Mouse (Mus musculus) embryonic fibroblast, embryonic 13.5 days (primary cell): Measurements from ENCODE around the gene Nol3. TPM values are rescaled to one million over a fixed set of nuclear protein-coding genes. Genes with fewer than 3 reads are reported as not detected.
A peak's percentile ranks its signal among the peaks of the same experiment; 100 is the strongest.
"Not testable (repeated sequence)": the region's sequence is repeated elsewhere in the genome, so short reads cannot be mapped to it uniquely, and the experiment has no call there.

Source experiments
- H3K27ac ChIP-seq: 2 replicates; pipeline ENCODE4 v1.5.1; 2012; ENCODE audit warnings: low read length, control low read depth, inconsistent platforms; ENCODE audit not compliant: insufficient read depth
- H3K4me1 ChIP-seq: 2 replicates; pipeline ENCODE4 v1.6.1; 2011; ENCODE audit warnings: low read length; ENCODE audit not compliant: control insufficient read depth, insufficient read depth
- H3K4me3 ChIP-seq: 2 replicates; pipeline ENCODE4 v1.5.1; 2011; ENCODE audit warnings: mild to moderate bottlenecking, control low read depth, low read length; ENCODE audit not compliant: insufficient read depth
- CTCF ChIP-seq: IDR thresholded peaks from 2 replicates; pipeline ENCODE4 v1.5.1; 2011; ENCODE audit warnings: mild to moderate bottlenecking, control low read depth, low read length, moderate library complexity, borderline replicate concordance; ENCODE audit not compliant: insufficient read depth
- POLR2A ChIP-seq: IDR thresholded peaks from 2 replicates; pipeline ENCODE4 v1.6.1; 2011; ENCODE audit warnings: low read depth, mild to moderate bottlenecking, control low read depth, low read length, moderate library complexity
- polyA plus RNA-seq: library from polyadenylated mRNA; stranded (reverse); fragments of >200 nt; gene quantifications from 2 replicates; pipeline ENCODE4 v1.2.4, GENCODE M21; 2011; ENCODE audit warnings: low read depth; ENCODE audit not compliant: missing spikeins, insufficient read length

Nol3 gene
- polyA plus RNA-seq = 3.0 and 3.4 TPM in 2 replicates

DNA sequence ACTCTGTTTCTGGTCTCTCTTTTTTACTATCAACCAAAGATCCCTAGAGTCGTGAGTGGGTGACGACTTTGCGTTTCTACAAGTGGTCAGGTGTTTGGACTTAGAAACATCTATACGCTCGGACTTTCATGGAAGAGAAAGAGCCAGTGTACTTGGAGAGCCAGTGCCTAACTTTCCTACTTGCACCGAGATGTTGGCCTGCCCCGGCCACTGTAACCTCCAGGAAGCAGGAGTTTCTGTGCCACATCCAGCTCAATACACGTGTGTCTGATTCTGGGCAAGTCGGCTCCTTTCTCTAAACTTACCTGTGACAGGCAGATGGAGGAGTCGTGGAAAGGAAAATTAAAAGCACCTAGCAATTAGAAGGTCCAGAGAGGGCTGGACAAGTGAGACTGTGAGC, at the start of gene Nol3:
Gene Nol3 (plus strand): TSS at position 301 of the 400 bp plus-strand sequence.
- TF ChIP-seq CTCF (no peak), POLR2A (no peak)
- H3K4me1 ChIP-seq = no peaks in the 10 kb centered on the region
- H3K4me3 ChIP-seq = peak within 1 kb of the TSS; percentile 13; the same call in 1 of the 2 replicates
- H3K27ac ChIP-seq = no peak within 1 kb of the TSS

DNA sequence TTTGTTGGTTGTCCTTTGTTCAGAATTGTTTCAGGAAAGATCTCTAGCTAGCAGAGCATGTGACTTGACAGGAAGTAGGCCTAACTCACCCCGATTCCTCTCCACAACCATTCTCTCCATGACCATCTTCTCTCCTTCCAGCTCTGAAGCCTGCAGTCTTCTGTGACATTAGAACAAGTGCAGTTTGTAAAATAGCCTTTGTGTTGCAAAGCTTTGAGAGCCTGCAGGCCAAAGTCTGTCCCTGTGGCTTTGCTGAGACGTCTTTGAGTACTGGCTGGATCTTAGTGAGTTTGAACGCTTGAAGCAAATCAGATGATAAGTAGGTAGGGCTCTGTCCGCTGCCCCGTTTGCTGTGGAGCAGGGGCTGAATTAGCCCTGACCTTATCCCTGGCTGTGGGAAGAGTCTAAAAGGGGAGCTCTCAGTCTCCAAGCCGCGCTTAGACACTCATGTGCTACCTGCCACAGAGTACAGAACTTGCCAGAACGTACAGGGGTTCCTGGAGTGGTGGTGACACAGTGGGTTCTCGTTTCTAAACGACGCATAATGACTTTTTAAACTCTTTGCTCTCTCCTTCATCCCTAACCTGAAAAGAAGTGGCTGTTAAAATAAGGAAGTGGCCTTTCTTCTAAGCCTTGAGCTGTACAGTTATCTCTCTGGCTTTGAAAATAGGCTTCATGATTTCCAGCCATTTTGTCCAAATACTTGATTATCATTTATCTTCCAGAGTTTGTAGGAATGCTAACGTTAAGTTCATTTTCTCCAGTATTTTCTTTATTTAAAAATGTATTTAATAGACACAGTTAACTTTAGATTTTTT, 44.2 kb upstream of the Nol3 start:
- no peaks in the 10 kb centered on the region for H3K4me1 ChIP-seq
- TF ChIP-seq POLR2A (no peak), CTCF (no peak)
- no peak overlapping the region for H3K27ac ChIP-seq
- H3K4me3 ChIP-seq = no peak overlapping the region

DNA sequence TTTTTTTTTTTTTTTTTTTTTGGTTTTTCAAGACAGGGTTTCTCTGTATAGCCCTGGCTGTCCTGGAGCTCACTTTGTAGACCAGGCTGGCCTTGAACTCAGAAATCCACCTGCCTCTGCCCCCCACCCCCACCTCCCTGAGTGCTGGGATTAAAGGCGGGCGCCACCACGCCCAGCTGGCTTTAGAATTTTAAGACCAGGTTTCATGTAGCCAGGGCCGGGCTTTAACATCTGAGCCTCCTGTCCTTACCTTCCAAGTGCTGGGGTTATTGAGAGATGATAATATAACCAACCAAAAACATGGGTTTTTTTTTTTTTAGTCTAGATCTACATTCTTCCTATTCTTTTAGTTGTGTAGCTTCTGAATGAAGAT, 43.6 kb upstream of the Nol3 start:
- H3K4me3 ChIP-seq, H3K27ac ChIP-seq, H3K4me1 ChIP-seq: not testable (repeated sequence)

DNA sequence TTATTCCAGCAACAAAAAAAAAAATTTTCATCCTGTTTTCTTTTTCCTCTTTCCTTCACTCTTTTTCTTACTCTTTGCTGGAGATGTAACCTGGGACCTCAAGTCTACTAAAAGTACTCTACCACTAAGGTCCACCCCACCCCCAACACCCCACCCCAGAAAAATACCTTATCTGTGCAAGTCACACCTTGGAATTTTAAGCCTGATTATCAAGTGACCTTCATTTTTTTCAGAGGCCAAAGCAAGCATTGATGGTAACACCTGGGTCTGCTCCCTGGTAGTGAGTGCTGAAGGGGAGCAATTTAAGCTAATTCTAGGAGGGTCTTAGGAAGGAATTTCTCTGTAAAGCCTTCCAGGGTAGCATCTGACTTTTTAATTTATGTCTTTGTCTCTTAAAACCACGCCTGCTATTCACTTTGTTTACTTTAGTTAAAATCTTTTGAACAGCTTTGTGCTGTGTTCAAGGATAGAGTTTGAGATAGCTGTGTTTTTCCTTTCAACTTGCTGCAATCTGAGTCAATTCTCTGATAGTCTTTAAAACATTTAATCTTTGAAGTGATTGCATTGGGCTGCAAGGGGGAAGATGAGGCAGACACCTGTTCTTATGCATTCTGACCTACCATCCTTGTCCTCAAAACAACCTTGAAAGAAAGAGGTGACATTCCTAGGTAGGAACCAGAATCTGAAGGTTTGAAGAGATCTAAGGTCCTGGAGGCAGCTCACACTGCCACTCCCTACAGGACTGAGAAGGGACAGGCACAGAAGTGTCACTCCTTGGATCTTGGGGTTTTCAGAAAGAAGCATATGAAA, 42.6 kb upstream of the Nol3 start:
- TF ChIP-seq POLR2A (no peak), CTCF (no peak)
- H3K27ac ChIP-seq = no peak overlapping the region
- no peak overlapping the region for H3K4me3 ChIP-seq

DNA sequence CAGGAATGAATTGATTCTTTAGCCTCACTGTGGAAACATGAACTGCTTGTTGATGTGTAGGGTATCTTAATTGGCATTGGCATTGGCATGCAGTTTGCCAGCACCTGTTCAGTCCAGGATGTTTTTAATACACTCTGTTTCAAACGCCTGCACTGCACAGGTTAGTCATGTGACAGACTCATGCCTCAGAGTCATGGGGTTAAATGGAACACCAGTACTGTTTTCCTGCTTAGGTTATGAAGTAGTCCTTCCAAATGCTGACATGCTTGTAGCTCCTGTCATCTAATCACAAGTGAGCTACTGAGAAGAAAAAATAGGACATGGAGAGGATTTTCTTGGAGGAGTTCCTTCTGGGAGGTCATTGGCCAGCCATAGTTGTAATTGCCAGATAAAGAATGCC, 40.7 kb upstream of the Nol3 start:
- H3K4me3 ChIP-seq = no peak overlapping the region
- H3K27ac ChIP-seq = no peak overlapping the region
- TF ChIP-seq POLR2A = no peak
- no peak for TF ChIP-seq CTCF
- H3K4me1 ChIP-seq = no peaks in the 10 kb centered on the region

More for the DNA sequence above, 42.6 kb upstream of the Nol3 start:
- H3K4me1 ChIP-seq = no peaks in the 10 kb centered on the region

DNA sequence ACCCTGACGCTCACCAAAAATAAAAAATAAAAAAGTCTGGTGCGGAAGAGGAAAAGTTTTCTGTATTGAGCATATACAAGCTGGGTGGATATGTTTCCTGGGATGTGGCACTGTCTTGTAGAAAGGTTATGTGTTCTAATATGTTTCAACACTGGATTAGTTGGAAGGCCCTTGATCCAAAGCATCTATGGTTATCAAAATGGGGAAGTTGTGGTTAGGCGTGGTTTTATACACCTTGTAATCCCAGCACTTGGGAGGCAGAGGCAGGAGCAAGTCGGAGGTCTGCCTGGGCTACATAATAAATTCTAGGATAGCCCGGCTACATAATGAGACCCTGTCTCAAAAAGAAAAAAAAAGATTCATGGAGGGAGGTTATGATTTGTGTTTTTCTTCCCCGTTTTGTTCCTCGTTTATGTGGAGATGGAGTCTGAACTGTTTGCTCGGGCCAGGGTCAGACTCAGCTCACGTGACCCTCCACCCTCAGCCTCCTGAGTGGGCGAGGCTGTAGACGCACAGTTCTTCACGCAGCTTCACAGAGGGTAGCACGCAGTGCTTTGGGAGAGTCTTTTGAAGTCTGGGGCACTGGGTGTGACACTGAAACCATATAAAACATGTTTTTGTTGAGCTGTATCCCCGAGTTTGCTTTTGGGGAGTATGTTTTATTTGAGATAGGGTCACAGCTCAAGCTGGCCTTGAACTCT, 38.3 kb upstream of the Nol3 start:
- no peak overlapping the region for H3K27ac ChIP-seq
- TF ChIP-seq CTCF = no peak
- no peak for TF ChIP-seq POLR2A
- H3K4me1 ChIP-seq = no peaks in the 10 kb centered on the region
- no peak overlapping the region for H3K4me3 ChIP-seq

DNA sequence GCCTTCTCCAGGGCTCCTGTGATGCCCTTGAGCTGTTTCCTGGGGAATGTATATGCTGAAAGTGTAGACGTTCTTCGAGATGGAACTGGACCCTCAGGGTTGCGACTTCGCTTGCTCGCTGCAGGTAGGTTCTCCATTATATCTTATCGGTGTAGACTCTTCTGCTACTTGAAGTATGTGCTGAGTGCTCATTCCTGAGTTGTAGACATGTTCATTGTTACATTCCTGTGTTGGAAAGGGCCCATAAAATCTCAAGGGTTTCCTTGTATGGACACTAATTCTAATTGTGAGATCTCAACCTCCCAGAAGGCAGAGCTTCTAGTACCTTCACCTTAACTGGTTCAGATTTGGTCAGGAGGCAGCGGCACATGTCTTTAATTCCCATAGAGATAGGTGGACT, 34.9 kb upstream of the Nol3 start:
- Histone ChIP-seq H3K4me3 (no peak overlapping the region), H3K27ac (no peak overlapping the region), H3K4me1 (no peaks in the 10 kb centered on the region)
- TF ChIP-seq CTCF = no peak
- no peak for TF ChIP-seq POLR2A

DNA sequence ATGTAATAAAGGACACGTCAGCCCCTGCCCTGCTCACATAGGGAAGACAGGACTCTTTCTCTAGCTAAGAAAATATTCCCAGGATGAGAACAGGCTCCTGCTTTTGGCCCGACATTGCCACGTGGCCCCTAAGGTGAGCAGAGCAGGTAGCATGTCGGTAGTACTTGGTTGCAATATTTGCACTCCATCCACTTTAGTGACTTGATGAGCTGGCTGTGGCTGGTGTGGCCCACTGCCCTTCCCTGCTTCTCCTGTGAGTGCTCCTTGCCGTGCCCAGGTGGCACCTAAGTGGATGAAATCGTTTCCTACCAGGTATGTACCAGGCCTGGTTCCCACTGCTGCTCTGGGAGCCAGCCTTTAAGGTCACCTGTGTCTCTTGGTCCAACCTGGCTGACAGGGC, 24.0 kb upstream of the Nol3 start:
- Histone ChIP-seq H3K27ac (no peak overlapping the region), H3K4me1 (no peaks in the 10 kb centered on the region), H3K4me3 (no peak overlapping the region)
- TF ChIP-seq CTCF = no peak
- TF ChIP-seq POLR2A = 0 out of 2 replicates have a peak, but pooled peaks have one; percentile 9

DNA sequence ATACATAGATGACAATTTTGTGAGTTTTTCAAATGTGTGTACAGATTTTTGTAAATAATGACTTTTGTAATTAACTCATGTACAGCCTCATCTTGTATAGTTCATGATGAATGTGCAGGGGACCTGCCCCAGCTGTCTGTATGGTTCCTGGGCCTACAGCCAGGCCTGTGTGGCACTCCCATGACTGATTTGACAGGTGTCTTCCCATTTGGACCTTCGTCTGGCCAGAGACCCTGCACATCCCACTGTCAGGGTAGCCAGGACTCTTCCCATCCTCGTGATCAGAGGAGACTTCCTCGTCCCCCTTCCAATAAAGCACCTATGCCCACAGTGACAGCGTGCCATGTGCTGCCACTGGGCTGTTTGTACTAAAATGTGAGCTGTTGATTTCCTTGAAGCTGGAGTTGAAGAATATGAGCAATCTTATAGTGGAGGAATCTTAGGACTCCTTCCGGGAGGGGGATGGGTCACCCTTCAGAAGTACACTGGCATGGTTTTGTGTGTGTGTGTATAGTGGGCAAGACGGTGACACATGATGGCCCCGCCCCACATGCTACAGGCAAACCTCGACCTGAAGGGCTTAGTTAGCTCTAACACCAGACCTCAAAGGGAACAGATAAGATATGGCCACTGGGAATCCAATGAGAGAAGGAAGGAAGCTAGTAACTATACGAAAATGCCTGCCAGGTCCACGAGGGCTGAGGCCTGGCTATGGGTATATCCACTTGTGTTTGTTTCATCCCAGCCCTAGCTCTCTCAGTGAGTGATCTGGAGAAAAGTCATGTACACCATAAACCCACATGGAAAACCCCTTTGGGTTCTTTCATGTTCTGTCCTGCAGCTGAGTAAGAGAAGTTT, 23.0 kb upstream of the Nol3 start:
- no peak overlapping the region for H3K27ac ChIP-seq

More for the DNA sequence above, 23.0 kb upstream of the Nol3 start:
- H3K4me3 ChIP-seq = no peak overlapping the region
- H3K4me1 ChIP-seq = no peaks in the 10 kb centered on the region
- no peak for TF ChIP-seq CTCF
- TF ChIP-seq POLR2A = peak; percentile 24
